Mouse (Mus musculus) adrenal gland, adult 10 weeks (tissue): Measurements from ENCODE around the gene Mmp23. TPM values are rescaled to one million over a fixed set of nuclear protein-coding genes. Genes with fewer than 3 reads are reported as not detected.

Source experiments
- polyA plus RNA-seq: library from polyadenylated mRNA; stranded (reverse); fragments of 350-450 nt; fragmentation: Illumina TruSeq; extraction: RNeasy Lipid Tissue Mini Kit (QIAGEN cat#74804); gene quantifications from one replicate; pipeline ENCODE4 v1.2.3, GENCODE M21; 2014; ENCODE audit warnings: low read depth, low replicate concordance

The Mmp23 gene
- polyA plus RNA-seq: 0.82 TPM

DNA sequence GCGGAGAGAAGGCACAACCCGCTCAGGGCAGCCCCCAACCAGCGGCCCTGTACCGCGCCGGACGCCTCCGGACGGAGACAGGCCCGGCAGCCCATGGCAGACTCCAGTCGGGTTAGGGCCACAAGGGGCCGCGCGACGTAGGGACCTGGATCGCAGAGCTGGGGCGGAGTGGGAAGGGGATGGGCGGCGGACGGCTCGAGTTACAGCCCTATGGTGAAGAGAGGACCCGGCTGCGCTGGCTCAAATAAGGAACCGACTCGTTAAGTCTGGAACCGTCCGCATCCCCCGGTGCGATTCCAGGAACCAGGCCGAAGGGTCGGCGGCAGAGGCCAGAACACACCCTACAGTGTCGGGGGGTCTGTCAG, at the start of gene Mmp23:
TSS of gene Mmp23 (minus strand) at position 299 of the 365 bp plus-strand sequence.

DNA sequence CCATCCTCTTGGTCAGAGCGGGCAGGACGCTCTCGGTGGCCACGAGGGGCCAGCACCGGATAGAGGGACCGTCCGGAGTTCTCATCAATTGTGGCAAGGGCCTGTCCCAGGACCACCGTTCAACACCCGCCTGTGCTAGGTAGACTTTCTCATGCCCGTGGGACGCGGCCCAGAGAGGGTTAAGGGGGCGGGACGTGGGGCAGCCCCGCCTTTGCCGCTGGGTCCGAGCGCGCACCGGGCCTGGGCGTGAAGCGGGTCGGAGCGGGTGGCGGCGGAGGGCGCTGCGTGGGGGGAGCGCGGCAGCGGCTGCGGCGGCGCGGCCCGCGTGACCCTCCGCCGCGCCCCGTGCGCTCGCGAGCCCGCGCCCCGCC, 40.9 kb upstream of the Mmp23 start, which contains the start of gene Fndc10:
TSS of gene Fndc10 (plus strand) at position 232 of the 371 bp plus-strand sequence.

DNA sequence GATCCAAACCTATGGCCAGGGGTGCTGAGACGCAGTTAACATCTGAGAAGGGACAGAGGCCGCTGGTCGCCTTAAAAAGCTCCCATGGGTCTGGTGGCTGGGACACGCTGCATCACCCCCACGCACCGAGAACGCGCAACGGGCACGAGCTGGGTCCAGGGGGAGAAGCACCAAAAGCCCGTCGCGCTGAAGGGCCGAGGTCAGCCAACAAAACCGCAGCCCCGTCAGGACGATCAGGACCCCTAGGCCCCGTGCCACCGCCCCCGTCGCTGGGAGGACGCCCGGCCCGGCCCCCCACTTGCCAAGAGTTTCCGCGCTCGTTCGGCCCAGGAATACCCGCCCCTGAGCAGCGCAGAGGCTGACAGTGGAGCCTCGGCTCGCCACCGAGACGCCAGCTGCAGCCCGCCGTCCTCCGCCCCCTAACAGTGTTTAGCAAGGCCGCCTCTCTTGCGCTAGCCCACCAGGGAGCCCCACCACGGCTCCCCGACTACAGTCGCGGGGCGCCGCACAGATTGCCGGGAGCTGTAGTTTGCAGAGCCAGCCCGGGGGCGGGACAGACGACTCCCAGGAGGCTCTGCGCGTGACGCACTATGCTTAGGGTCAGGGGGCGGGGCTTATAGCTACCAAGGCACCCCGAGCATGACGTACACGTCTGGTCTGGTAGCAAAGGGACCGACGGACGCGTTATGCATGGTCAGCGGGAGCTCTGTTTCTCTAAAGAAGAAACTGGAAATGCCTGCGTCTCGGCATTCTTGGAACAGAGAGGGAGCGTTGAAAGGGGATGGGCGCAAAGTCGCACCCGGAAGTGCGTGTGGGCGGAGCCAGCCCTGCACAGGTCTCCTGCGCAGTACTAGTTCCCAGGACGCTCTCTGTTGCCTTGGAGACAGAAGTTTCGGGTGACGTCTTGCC, 15.8 kb upstream of the Mmp23 start, which contains the start of gene Mib2:
TSS of gene Mib2 (minus strand) at position 510 of the 909 bp plus-strand sequence.

DNA sequence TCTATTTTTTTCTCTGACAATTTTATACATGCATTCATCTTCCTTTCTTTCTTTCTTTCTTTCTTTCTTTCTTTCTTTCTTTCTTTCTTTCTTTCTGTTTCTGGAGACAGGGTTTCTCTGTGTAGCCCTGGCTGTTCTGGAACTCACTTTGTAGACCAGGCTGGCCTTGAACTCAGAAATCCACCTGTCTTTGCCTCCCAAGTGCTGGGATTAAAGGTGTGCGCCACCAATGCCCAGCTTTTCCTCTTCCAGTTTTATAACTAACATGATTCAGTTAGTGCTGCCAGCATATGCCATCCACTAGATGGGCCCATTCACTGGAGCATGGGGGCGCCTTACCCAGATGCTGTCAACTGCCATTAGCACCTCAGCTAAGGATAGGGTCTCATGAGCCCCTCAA, 7.9 kb downstream of the Mmp23 start, which contains the start of gene Gm10563:
TSS of gene Gm10563 (minus strand) at position 101 of the 400 bp plus-strand sequence.

DNA sequence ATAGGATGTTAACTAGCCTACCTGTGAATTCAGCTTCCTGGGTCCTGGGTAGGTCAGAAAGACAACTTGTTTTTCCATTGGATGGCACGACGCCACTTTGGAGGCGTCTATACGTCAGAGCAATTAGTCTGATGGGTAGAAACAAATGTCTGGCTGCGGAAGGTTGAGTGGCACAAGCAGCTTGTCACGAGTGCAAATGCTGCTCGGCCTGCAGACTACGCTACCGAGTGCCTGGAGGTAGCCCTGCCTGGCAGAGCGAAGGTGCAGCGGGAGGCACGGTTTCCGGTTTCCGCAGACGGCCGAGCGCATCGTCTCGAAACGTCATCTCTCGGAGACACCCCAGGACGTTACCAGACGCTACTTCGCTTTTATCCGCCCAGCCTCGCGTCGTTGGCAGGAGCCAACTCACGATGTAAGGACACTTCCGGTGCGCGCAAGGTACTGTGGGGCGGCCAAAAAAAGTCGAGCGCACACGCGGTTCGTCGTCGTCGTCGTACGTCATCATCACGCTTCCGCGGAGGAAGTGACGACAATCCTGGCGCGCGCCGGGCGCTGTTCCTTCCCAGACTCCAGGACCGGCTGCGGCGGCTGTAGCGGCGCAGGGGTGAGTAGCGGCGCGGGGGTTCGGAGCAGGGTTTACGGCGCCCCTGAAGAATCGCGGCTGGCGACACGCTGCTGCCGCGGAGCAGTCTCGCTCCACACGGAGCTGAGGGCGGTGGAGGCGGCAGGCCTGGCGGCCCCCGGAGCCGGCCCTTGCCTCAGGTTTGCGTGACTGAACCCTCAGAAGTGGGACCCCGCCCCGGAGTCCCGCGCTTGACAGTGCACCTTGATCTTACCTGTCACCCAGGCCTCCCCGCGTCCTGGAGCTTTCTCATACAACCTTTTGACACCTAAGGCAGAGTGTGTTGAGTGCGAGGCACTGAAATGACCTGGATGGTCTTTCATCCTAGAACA, 28.6 kb downstream of the Mmp23 start, which contains the start of gene Cdk11b:
TSS of gene Cdk11b (plus strand) at position 517 of the 954 bp plus-strand sequence.

DNA sequence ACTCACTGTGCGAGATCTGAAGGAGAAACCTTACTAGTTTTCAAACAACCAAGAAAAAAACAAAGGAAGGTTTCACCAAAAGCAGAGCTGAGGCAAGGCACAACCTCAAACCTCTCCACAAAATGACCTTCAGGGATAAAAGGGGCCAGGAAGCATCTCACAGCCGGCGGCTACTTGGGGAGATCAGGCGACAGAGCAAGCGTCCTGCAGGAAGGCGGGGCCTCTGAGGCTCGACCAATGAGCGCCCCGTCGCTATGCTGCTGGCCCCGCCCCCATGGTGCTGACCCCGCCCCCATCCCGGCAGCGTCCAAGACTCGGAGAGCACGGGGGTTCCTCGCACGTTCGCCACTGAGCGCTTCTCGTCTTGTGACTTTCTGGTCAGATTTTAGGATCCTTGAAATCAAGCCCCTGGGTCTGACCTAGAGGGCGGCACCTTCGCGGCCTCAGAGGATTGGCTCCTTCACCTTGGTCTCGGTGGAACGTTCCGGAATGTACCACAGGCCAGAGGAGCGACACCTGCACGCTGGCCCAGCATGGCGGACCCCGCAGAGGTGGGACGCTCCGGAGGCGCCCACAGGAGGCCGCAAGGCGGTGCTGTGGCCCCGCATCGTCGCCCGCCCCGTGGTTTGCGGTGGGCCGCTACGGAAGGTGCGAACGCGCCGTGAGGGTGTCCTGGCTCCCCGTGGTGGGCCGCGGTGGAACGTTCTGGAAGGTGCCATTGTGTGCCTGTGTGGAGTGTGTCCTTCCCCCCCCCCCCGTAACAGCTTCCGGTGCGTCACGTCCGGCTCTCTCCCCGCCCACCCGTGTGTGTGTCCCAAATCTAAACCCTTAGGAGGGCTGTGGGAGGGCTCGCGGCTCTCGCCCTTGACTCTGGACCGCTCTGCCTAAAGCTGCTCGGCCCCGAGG, 51.8 kb downstream of the Mmp23 start, which contains the start of gene Slc35e2:
TSS of gene Slc35e2 (plus strand) at position 326 of the 906 bp plus-strand sequence.

Other genes starting within 250 kb of the Mmp23 start
- 0.47 TPM for gene Cfap74, start 244.2 kb downstream of the Mmp23 start, polyA plus RNA-seq
- not detected for gene Tmem52, start 184.3 kb downstream of the Mmp23 start, polyA plus RNA-seq
- 228 TPM for gene Gnb1, start 162.0 kb downstream of the Mmp23 start, polyA plus RNA-seq
- 136 TPM for gene Nadk, start 91.0 kb downstream of the Mmp23 start, polyA plus RNA-seq
- gene Slc35e2, start 52.0 kb downstream of the Mmp23 start, polyA plus RNA-seq: 35.3 TPM
- gene Cdk11b, start 28.5 kb downstream of the Mmp23 start, polyA plus RNA-seq: 72.3 TPM
- not detected for gene Gm10563, start 8.0 kb downstream of the Mmp23 start, polyA plus RNA-seq
- 2.4 TPM for gene Mib2, start 15.8 kb upstream of the Mmp23 start, polyA plus RNA-seq
- 2.0 TPM for gene Fndc10, start 41.0 kb upstream of the Mmp23 start, polyA plus RNA-seq
- gene Ssu72, start 51.4 kb upstream of the Mmp23 start, polyA plus RNA-seq: 150 TPM
- gene Tmem240, start 81.4 kb upstream of the Mmp23 start, polyA plus RNA-seq: not detected
- gene Atad3a, start 107.7 kb upstream of the Mmp23 start, polyA plus RNA-seq: 6.4 TPM
- 0.52 TPM for gene Vwa1, start 121.3 kb upstream of the Mmp23 start, polyA plus RNA-seq
- gene Tmem88b, start 132.5 kb upstream of the Mmp23 start, polyA plus RNA-seq: 0.70 TPM
- gene Ankrd65, start 137.1 kb upstream of the Mmp23 start, polyA plus RNA-seq: not detected
- 89.5 TPM for gene Mrpl20, start 149.5 kb upstream of the Mmp23 start, polyA plus RNA-seq
- 83.8 TPM for gene Ccnl2, start 159.1 kb upstream of the Mmp23 start, polyA plus RNA-seq
- gene Aurkaip1, start 177.9 kb upstream of the Mmp23 start, polyA plus RNA-seq: 6.2 TPM
- 58.8 TPM for gene Mxra8, start 186.3 kb upstream of the Mmp23 start, polyA plus RNA-seq
- 2.0 TPM for gene Dvl1, start 194.0 kb upstream of the Mmp23 start, polyA plus RNA-seq
- gene Tas1r3, start 210.0 kb upstream of the Mmp23 start, polyA plus RNA-seq: not detected
- gene Cptp, start 216.1 kb upstream of the Mmp23 start, polyA plus RNA-seq: 5.8 TPM
- 3.3 TPM for gene Ints11, start 216.2 kb upstream of the Mmp23 start, polyA plus RNA-seq
- gene Pusl1, start 238.4 kb upstream of the Mmp23 start, polyA plus RNA-seq: 1.8 TPM
- gene Acap3, start 238.4 kb upstream of the Mmp23 start, polyA plus RNA-seq: 0.82 TPM